Mouse (Mus musculus): Measurements from ENCODE around the gene Zfp385b.

GRCm38 (mm10) chr2:77515654-77516053 lies 303.8 kb downstream of the Zfp385b start:
- TF ChIP-seq CTCF (IDR thresholded peaks at IDR 0.05; ENCODE audit: control insufficient read depth, insufficient read depth, low read length) (no peak), POLR2A (IDR thresholded peaks at IDR 0.05; ENCODE audit: borderline replicate concordance, control insufficient read depth, low read depth, low read length) (no peak)
